Mouse (Mus musculus) liver, embryonic 11.5 days (tissue): ENCODE measurements around the gene 1700001C19Rik. TPM values are rescaled to one million over a fixed set of nuclear protein-coding genes. Genes with fewer than 3 reads are reported as not detected.

Experiments
- ATAC-seq: fragments of 200-750 bp; cut with Nextera tagmentation; replicated peaks from 2 replicates; pipeline ENCODE4 v1.8.0; 2017; ENCODE audit warnings: moderate number of reproducible peaks, mild to moderate bottlenecking, moderate TSS enrichment, moderate library complexity; ENCODE audit not compliant: low FRiP score
- DNase-seq: peaks from one replicate; pipeline ENCODE4 v3.0.0-alpha.2; 2017; ENCODE audit warnings: low spot score
- H3K27ac ChIP-seq: fragments of 300-500 bp; sonication (generic); 2 replicates; pipeline ENCODE4 v1.5.1; 2014; ENCODE audit warnings: mild to moderate bottlenecking, low read depth, low read length, control low read depth
- H3K27me3 ChIP-seq: fragments of 300-500 bp; sonication (generic); replicated peaks from 2 replicates; pipeline ENCODE4 v1.6.1; 2014; ENCODE audit warnings: low read length, mixed read lengths; ENCODE audit not compliant: control insufficient read depth, insufficient read depth
- H3K36me3 ChIP-seq: fragments of 300-500 bp; sonication (generic); 2 replicates; pipeline ENCODE4 v1.6.1; 2014; ENCODE audit warnings: mild to moderate bottlenecking, low read length, moderate library complexity, mixed read lengths; ENCODE audit not compliant: control insufficient read depth, insufficient read depth
- H3K4me1 ChIP-seq: fragments of 300-500 bp; sonication (generic); replicated peaks from 2 replicates; pipeline ENCODE4 v1.6.1; 2014; ENCODE audit warnings: low read length, mixed read lengths; ENCODE audit not compliant: control insufficient read depth, insufficient read depth
- H3K4me2 ChIP-seq: fragments of 300-500 bp; sonication (generic); 2 replicates; pipeline ENCODE4 v1.6.1; 2014; ENCODE audit warnings: mild to moderate bottlenecking, control low read depth, moderate library complexity
- H3K4me3 ChIP-seq: fragments of 300-500 bp; sonication (generic); 2 replicates; pipeline ENCODE4 v1.5.1; 2014; ENCODE audit warnings: low read depth, low read length, control low read depth
- H3K9ac ChIP-seq: fragments of 300-500 bp; sonication (generic); 2 replicates; pipeline ENCODE4 v1.6.1; 2014; ENCODE audit warnings: low read depth, low read length, control low read depth
- H3K9me3 ChIP-seq: fragments of 300-500 bp; sonication (generic); 2 replicates; pipeline ENCODE4 v1.6.1; 2016; ENCODE audit warnings: low read length, inconsistent platforms, mixed read lengths; ENCODE audit not compliant: control insufficient read depth
- WGBS: fragments of 180-500 bp; shearing (Covaris S2); extraction: QIAGEN DNeasy Blood & Tissue Kit; methylation state at CpG from one replicate; pipeline ENCODE4 v1.1.7; 2014; 5-methylcytosine and 5-hydroxymethylcytosine counted together
- polyA plus RNA-seq: library from polyadenylated mRNA; unstranded; fragments of >200 nt; fragmentation: Nextera tagmentation; extraction: Ambion mirVana; gene quantifications from 2 replicates; pipeline ENCODE4 v1.2.1, GENCODE M21; 2014

1700001C19Rik gene
- polyA plus RNA-seq = 0.52 and 0.96 TPM in 2 replicates

- ATAC-seq (no peak), DNase-seq (no peak)
- H3K9me3 ChIP-seq = no peaks in the 10 kb centered on the region
- no peaks in the 10 kb centered on the region for H3K36me3 ChIP-seq
- peak within 1 kb of the TSS; percentile 19; the same call in 1 of the 2 replicates for H3K27ac ChIP-seq
- H3K27me3 ChIP-seq = peaks cover 23% of the 10 kb centered on the region
- H3K4me1 ChIP-seq = peaks cover 37% of the 10 kb centered on the region
- peak within 1 kb of the TSS; percentile 58 for H3K9ac ChIP-seq
- WGBS = 4% methylated on average over 25 of the region's 25 CpGs
- H3K4me3 ChIP-seq = peak within 1 kb of the TSS; percentile 51
- peak within 1 kb of the TSS; percentile 94 for H3K4me2 ChIP-seq
Measured at GRCm38 (mm10) chr17:47436907-47437547, at the start of gene 1700001C19Rik. Gene 1700001C19Rik (minus strand): TSS chr17:47437376.

GRCm38 (mm10) chr17:47485791-47486190 is 48.6 kb upstream of the 1700001C19Rik start:
- no peaks in the 10 kb centered on the region for H3K27me3 ChIP-seq
- H3K4me3 ChIP-seq = no peak overlapping the region
- H3K9ac ChIP-seq = no peak overlapping the region
- no peak overlapping the region for H3K4me2 ChIP-seq
- WGBS = 90% methylated on average over 3 of the region's 3 CpGs
- no peaks in the 10 kb centered on the region for H3K9me3 ChIP-seq
- DNase-seq (no peak), ATAC-seq (no peak)
- peaks cover 13% of the 10 kb centered on the region for H3K36me3 ChIP-seq
- peak overlapping the region; percentile 93; the same call in 1 of the 2 replicates for H3K27ac ChIP-seq
- H3K4me1 ChIP-seq = peaks cover 25% of the 10 kb centered on the region

GRCm38 (mm10) chr17:47484993-47485392 is 47.8 kb upstream of the 1700001C19Rik start:
- Histone ChIP-seq H3K9ac (peak overlapping the region; percentile 49; the same call in 1 of the 2 replicates), H3K4me3 (no peak overlapping the region), H3K9me3 (no peaks in the 10 kb centered on the region), H3K27me3 (no peaks in the 10 kb centered on the region), H3K4me2 (peak overlapping the region; percentile 43), H3K27ac (peak overlapping the region; percentile 93), H3K4me1 (peaks cover 25% of the 10 kb centered on the region), H3K36me3 (peaks cover 13% of the 10 kb centered on the region)
- ATAC-seq (peak; percentile 73), DNase-seq (no peak)
- 8% methylated on average over 3 of the region's 3 CpGs for whole genome bisulfite sequencing

- ATAC-seq (peak; percentile 77), DNase-seq (no peak)
- 29% methylated on average over 1 of the region's 1 CpGs for WGBS
Measured at GRCm38 (mm10) chr17:47484241-47484921, 47.2 kb upstream of the 1700001C19Rik start.

GRCm38 (mm10) chr17:47482401-47482800 is 45.2 kb upstream of the 1700001C19Rik start:
- H3K9ac ChIP-seq = no peak overlapping the region
- no peaks in the 10 kb centered on the region for H3K9me3 ChIP-seq
- 39% methylated on average over 2 of the region's 2 CpGs for WGBS
- H3K4me1 ChIP-seq = peaks cover 25% of the 10 kb centered on the region
- no peak overlapping the region for H3K27ac ChIP-seq
- DNase-seq (no peak), ATAC-seq (no peak)
- H3K4me3 ChIP-seq = no peak overlapping the region
- no peak overlapping the region for H3K4me2 ChIP-seq
- H3K36me3 ChIP-seq = no peaks in the 10 kb centered on the region
- no peaks in the 10 kb centered on the region for H3K27me3 ChIP-seq

More at GRCm38 (mm10) chr17:47484241-47484921, 47.2 kb upstream of the 1700001C19Rik start:
- Histone ChIP-seq H3K4me3 (no peak overlapping the region), H3K27ac (peak overlapping the region; percentile 93), H3K4me2 (peak overlapping the region; percentile 43), H3K4me1 (peaks cover 25% of the 10 kb centered on the region), H3K36me3 (peaks cover 7% of the 10 kb centered on the region), H3K9ac (peak overlapping the region; percentile 49; the same call in 1 of the 2 replicates), H3K27me3 (no peaks in the 10 kb centered on the region), H3K9me3 (no peaks in the 10 kb centered on the region)

- Histone ChIP-seq H3K4me2 (no peak overlapping the region), H3K27ac (no peak overlapping the region), H3K4me3 (no peak overlapping the region), H3K9ac (no peak overlapping the region), H3K4me1 (peaks cover 10% of the 10 kb centered on the region), H3K36me3 (no peaks in the 10 kb centered on the region), H3K27me3 (no peaks in the 10 kb centered on the region), H3K9me3 (no peaks in the 10 kb centered on the region)
- 38% methylated on average over 3 of the region's 3 CpGs for WGBS
- DNase-seq = no peak
- ATAC-seq = no peak
Measured at GRCm38 (mm10) chr17:47479887-47480286, 42.7 kb upstream of the 1700001C19Rik start.

GRCm38 (mm10) chr17:47475714-47476113 is 38.5 kb upstream of the 1700001C19Rik start:
- H3K4me3 ChIP-seq = no peak overlapping the region
- H3K4me1 ChIP-seq = peaks cover 12% of the 10 kb centered on the region
- DNase-seq (no peak), ATAC-seq (no peak; the same call in 1 of the 2 replicates)
- H3K9ac ChIP-seq = no peak overlapping the region
- H3K27ac ChIP-seq = no peak overlapping the region
- no peak overlapping the region for H3K4me2 ChIP-seq
- H3K9me3 ChIP-seq = no peaks in the 10 kb centered on the region
- H3K36me3 ChIP-seq = no peaks in the 10 kb centered on the region
- peaks cover 4% of the 10 kb centered on the region for H3K27me3 ChIP-seq
- WGBS = 65% methylated on average over 3 of the region's 3 CpGs

- WGBS = 77% methylated on average over 4 of the region's 4 CpGs
- Histone ChIP-seq H3K27ac (no peak overlapping the region), H3K4me3 (no peak overlapping the region), H3K9me3 (no peaks in the 10 kb centered on the region), H3K27me3 (peaks cover 4% of the 10 kb centered on the region), H3K9ac (no peak overlapping the region), H3K36me3 (no peaks in the 10 kb centered on the region), H3K4me2 (no peak overlapping the region), H3K4me1 (peaks cover 12% of the 10 kb centered on the region)
- no peak for ATAC-seq
- no peak for DNase-seq
Measured at GRCm38 (mm10) chr17:47475181-47475580, 38.0 kb upstream of the 1700001C19Rik start.
